28 mouse cellular contexts compared by ENCODE assay signal in genomic region chr9:86060049-86060448, GRCm38 (mm10).
DNase-seq lines count a peak whose midpoint lies in the region; ATAC-seq lines count a peak whose summit lies in the region.
"Had no signal": no experiment of that assay in that cellular context is flagged by ENCODE, and none has a peak within 500 bp of the region (broad histone marks: within the 10 kb centered on the region; RNA-seq: fewer than 3 reads in every experiment).

No protein-coding gene starts in this region.

- H3K9ac ChIP-seq in hindbrain, embryonic 12.5 days: no peak overlapping the region
- H3K9ac ChIP-seq in midbrain, embryonic 14.5 days (replicated peaks; ENCODE audit: low read length): no peak overlapping the region
- no peak overlapping the region for H3K9ac ChIP-seq in midbrain, embryonic 13.5 days (replicated peaks)
- H3K9ac ChIP-seq: embryonic facial prominence, embryonic 12.5 days; hindbrain, embryonic 15.5 days; intestine, embryonic 15.5 days; limb, embryonic 15.5 days; liver, embryonic 13.5 days had no signal

- peak; percentile 60 for ATAC-seq in hindbrain, embryonic 12.5 days (ENCODE audit: low FRiP score)
- ATAC-seq in midbrain, embryonic 14.5 days (ENCODE audit: low FRiP score, low TSS enrichment): no peak
- no peak for ATAC-seq in midbrain, embryonic 13.5 days
- ATAC-seq: intestine, embryonic 15.5 days had no signal

- H3K4me2 ChIP-seq in hindbrain, embryonic 12.5 days (replicated peaks): no peak overlapping the region
- no peak overlapping the region for H3K4me2 ChIP-seq in midbrain, embryonic 14.5 days (ENCODE audit: low read length)
- H3K4me2 ChIP-seq in midbrain, embryonic 13.5 days (replicated peaks): no peak overlapping the region
- H3K4me2 ChIP-seq: embryonic facial prominence, embryonic 12.5 days; hindbrain, embryonic 15.5 days; intestine, embryonic 15.5 days; limb, embryonic 15.5 days; liver, embryonic 13.5 days had no signal

- H3K4me3 ChIP-seq in hindbrain, embryonic 12.5 days: no peak overlapping the region
- H3K4me3 ChIP-seq in hindbrain, embryonic 10.5 days: no peak overlapping the region
- H3K4me3 ChIP-seq in midbrain, embryonic 14.5 days (replicated peaks; ENCODE audit: low read depth, low read length): no peak overlapping the region
- no peak overlapping the region for H3K4me3 ChIP-seq in midbrain, embryonic 13.5 days (replicated peaks)
- H3K4me3 ChIP-seq: embryonic facial prominence, embryonic 12.5 days; hindbrain, embryonic 15.5 days; intestine, embryonic 15.5 days; limb, embryonic 10.5 days; limb, embryonic 15.5 days; liver, embryonic 13.5 days; megakaryocyte, embryonic 14.5 days had no signal

- DNase-seq in hindbrain, embryonic 10.5 days (ENCODE audit: low spot score): no peak
- peak; percentile 61 for DNase-seq in midbrain, embryonic 14.5 days
- peak; percentile 10 for DNase-seq in MN1 (ENCODE audit: low spot score)
- peak; percentile 60 for DNase-seq in Muller cell, postnatal 12 days (ENCODE audit: inconsistent ontology term)
- DNase-seq in adrenal gland, postnatal 36 days: no peak
- DNase-seq: adrenal gland, adult 8-10 months; B cell, adult 2 months; cerebellum, adult 11 months; cerebellum, adult 9-10 months; cerebellum, postnatal 36 days; gastrocnemius, postnatal 14 days; heart, postnatal 14 days; kidney, adult 8-10 months; kidney, postnatal 10 days; layer of hippocampus, adult 9-11 months; liver, embryonic 13.5 days; lung, adult 2 months; lung, postnatal 4 days; thymus, adult 2 months; thymus, postnatal 36 days had no signal

- no peaks in the 10 kb centered on the region for H3K36me3 ChIP-seq in hindbrain, embryonic 12.5 days
- no peaks in the 10 kb centered on the region for H3K36me3 ChIP-seq in hindbrain, embryonic 10.5 days
- H3K36me3 ChIP-seq in midbrain, embryonic 14.5 days (ENCODE audit: control insufficient read depth, insufficient read depth, low read length): no peaks in the 10 kb centered on the region
- no peaks in the 10 kb centered on the region for H3K36me3 ChIP-seq in midbrain, embryonic 13.5 days
- H3K36me3 ChIP-seq: embryonic facial prominence, embryonic 12.5 days; hindbrain, embryonic 15.5 days; intestine, embryonic 15.5 days; limb, embryonic 10.5 days; limb, embryonic 15.5 days; liver, embryonic 13.5 days had no signal

- no peaks in the 10 kb centered on the region for H3K9me3 ChIP-seq in hindbrain, embryonic 12.5 days (replicated peaks)
- no peaks in the 10 kb centered on the region for H3K9me3 ChIP-seq in hindbrain, embryonic 10.5 days
- H3K9me3 ChIP-seq in midbrain, embryonic 14.5 days (ENCODE audit: control insufficient read depth, low read length): no peaks in the 10 kb centered on the region
- H3K9me3 ChIP-seq in midbrain, embryonic 13.5 days: no peaks in the 10 kb centered on the region
- H3K9me3 ChIP-seq: embryonic facial prominence, embryonic 12.5 days; hindbrain, embryonic 15.5 days; intestine, embryonic 15.5 days; limb, embryonic 10.5 days; limb, embryonic 15.5 days; liver, embryonic 13.5 days; megakaryocyte, embryonic 14.5 days had no signal

- peaks cover 8% of the 10 kb centered on the region; the same call in 1 of the 2 replicates for H3K4me1 ChIP-seq in hindbrain, embryonic 12.5 days
- no peaks in the 10 kb centered on the region for H3K4me1 ChIP-seq in hindbrain, embryonic 10.5 days (replicated peaks)
- peaks cover 3% of the 10 kb centered on the region; the same call in 1 of the 2 replicates for H3K4me1 ChIP-seq in midbrain, embryonic 14.5 days (ENCODE audit: control insufficient read depth, insufficient read depth, low read length)
- peaks cover 8% of the 10 kb centered on the region; the same call in 1 of the 2 replicates for H3K4me1 ChIP-seq in midbrain, embryonic 13.5 days (replicated peaks)
- H3K4me1 ChIP-seq: embryonic facial prominence, embryonic 12.5 days; intestine, embryonic 15.5 days; limb, embryonic 10.5 days; limb, embryonic 15.5 days; liver, embryonic 13.5 days; megakaryocyte, embryonic 14.5 days had no signal

- no peak overlapping the region for H3K27ac ChIP-seq in hindbrain, embryonic 12.5 days
- no peak overlapping the region for H3K27ac ChIP-seq in hindbrain, embryonic 10.5 days
- no peak overlapping the region for H3K27ac ChIP-seq in midbrain, embryonic 14.5 days (replicated peaks; ENCODE audit: low read depth, low read length)
- no peak overlapping the region for H3K27ac ChIP-seq in midbrain, embryonic 13.5 days
- H3K27ac ChIP-seq: embryonic facial prominence, embryonic 12.5 days; hindbrain, embryonic 15.5 days; intestine, embryonic 15.5 days; limb, embryonic 10.5 days; limb, embryonic 15.5 days; liver, embryonic 13.5 days had no signal

- WGBS in hindbrain, embryonic 12.5 days: 59% methylated on average over 6 of the region's 6 CpGs
- WGBS in hindbrain, embryonic 10.5 days: 77% methylated on average over 6 of the region's 6 CpGs
- WGBS in midbrain, embryonic 14.5 days: 38% methylated on average over 6 of the region's 6 CpGs
- 41% methylated on average over 6 of the region's 6 CpGs for WGBS in midbrain, embryonic 13.5 days

- no peaks in the 10 kb centered on the region for H3K27me3 ChIP-seq in hindbrain, embryonic 12.5 days
- no peaks in the 10 kb centered on the region for H3K27me3 ChIP-seq in hindbrain, embryonic 10.5 days (ENCODE audit: insufficient read depth, poor library complexity, severe bottlenecking)
- no peaks in the 10 kb centered on the region for H3K27me3 ChIP-seq in midbrain, embryonic 14.5 days (ENCODE audit: control insufficient read depth, insufficient read depth, low read length)
- H3K27me3 ChIP-seq in midbrain, embryonic 13.5 days: no peaks in the 10 kb centered on the region
- H3K27me3 ChIP-seq: embryonic facial prominence, embryonic 12.5 days; hindbrain, embryonic 15.5 days; intestine, embryonic 15.5 days; limb, embryonic 15.5 days; liver, embryonic 13.5 days; megakaryocyte, embryonic 14.5 days had no signal

Comparison
In these comparisons a context has a peak if more than half of its experiments do, and no peak if none do; other contexts are left out.
1. DNase-seq: peak in midbrain, embryonic 14.5 days (single experiment), MN1 (single experiment) and Muller cell, postnatal 12 days (single experiment); none in hindbrain, embryonic 10.5 days (single experiment) and adrenal gland, postnatal 36 days (0 of 2).